Mouse (Mus musculus): ENCODE results near the gene Stil.
A peak's percentile ranks its signal among the peaks of the same experiment; 100 is the strongest.

- TF ChIP-seq FLI1 (IDR thresholded peaks at IDR 0.05; ENCODE audit: low read length) (no peak), GATA1 (IDR thresholded peaks at IDR 0.05; ENCODE audit: borderline replicate concordance, low read length) (peak; percentile 89; the same call in 2 of the 3 replicates)
Measured at GRCm38 (mm10) chr4:115038242-115038641, 38.3 kb downstream of the Stil start.

Data from megakaryocyte, embryonic 14.5 days (primary cell).